Mouse (Mus musculus): ENCODE data around the gene Ddx54. TPM values are rescaled to one million over a fixed set of nuclear protein-coding genes. Genes with fewer than 3 reads are reported as not detected.

Gene Ddx54
- polyA plus RNA-seq, 1 experiment from 2014 or later = 44.6 TPM

GRCm38 (mm10) chr5:120570289-120570897 lies 42.1 kb upstream of the Ddx54 start:
- Histone ChIP-seq H3K27me3 (no peaks in the 10 kb centered on the region), H3K9me3 (no peaks in the 10 kb centered on the region), H3K4me1 (replicated peaks) (peaks cover 80% of the 10 kb centered on the region), H3K9ac (no peak overlapping the region), H3K36me3 (no peaks in the 10 kb centered on the region), H3K27ac (replicated peaks) (peak overlapping the region; percentile 71), H3K4me3 (no peak overlapping the region), H3K4me2 (no peak overlapping the region)
- WGBS = 74% methylated on average over 11 of the region's 11 CpGs
- ATAC-seq (ENCODE audit: low read depth) = no peak

DNA sequence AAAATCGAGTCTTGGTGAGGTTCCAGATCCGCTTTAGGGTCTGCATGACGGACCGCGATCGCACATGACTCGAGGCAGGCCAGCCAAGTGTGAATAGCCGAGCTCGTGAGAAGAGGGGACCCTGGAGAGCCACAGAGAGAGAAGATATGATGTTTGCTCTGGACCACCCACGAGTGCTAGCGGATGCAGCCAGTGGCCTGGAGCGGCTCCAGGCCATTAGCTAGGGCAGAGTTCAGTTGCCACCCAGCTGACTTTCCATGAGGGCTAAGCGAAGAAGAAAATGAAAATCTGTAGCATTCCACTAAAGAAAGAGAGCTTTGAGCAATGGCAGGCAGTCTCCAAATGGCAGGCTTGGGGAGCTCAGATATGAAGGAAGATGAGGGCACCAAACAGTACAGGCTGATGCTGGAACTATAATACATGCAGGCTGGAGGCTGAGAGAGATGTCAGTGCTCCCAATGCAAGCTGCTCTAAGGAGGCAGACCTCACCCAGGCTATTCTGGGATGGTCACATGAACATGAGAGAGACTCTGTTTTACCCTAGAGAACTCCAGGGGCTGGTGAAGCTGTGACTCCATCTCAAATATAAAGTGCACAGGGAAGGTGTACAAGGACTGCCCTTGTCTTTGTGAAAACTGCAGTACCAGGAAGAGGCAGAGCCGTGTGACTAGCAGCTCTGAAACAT lies 41.3 kb upstream of the Ddx54 start:
- peak overlapping the region; percentile 71 for H3K27ac ChIP-seq (replicated peaks)

GRCm38 (mm10) chr5:120574469-120575063 lies 38.0 kb upstream of the Ddx54 start:
- no peak overlapping the region for H3K27ac ChIP-seq (replicated peaks)

More for the DNA sequence above, 41.3 kb upstream of the Ddx54 start:
- 25% methylated on average over 14 of the region's 14 CpGs for WGBS
- H3K4me1 ChIP-seq (replicated peaks) = peaks cover 72% of the 10 kb centered on the region
- 0 out of 2 replicates have a peak overlapping the region, but pooled peaks have one; percentile 1 for H3K9ac ChIP-seq
- no peaks in the 10 kb centered on the region for H3K9me3 ChIP-seq
- H3K4me3 ChIP-seq = no peak overlapping the region
- no peaks in the 10 kb centered on the region for H3K36me3 ChIP-seq
- 0 out of 2 replicates have a peak overlapping the region, but pooled peaks have one; percentile 1 for H3K4me2 ChIP-seq
- H3K27me3 ChIP-seq = no peaks in the 10 kb centered on the region
- ATAC-seq (ENCODE audit: low read depth) = no peak

DNA sequence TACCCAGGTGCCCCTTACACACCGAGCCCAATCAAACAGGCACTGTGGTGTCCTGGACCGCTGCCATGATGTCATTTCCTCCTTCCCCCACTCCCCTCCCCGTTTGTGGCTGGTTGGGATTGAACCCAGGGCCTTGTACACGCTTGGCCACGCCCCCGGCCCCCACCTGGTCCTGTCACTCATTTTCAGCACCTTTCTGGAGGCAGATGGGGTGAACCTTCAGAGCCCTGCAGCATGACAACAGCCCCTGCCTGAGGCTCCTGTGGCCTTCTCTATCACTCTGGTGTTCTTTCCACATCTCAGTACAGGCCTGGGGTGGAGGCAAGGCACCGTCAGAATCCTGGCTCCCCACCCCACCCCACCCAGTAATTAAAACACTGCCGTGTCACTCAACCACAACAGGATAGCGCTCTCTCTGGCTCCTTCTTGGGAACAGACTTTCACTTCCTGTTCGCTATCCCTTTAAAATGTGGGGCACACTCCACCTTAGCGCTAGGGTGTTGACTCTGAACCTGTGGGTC lies 35.7 kb upstream of the Ddx54 start:
- Histone ChIP-seq H3K9ac (no peak overlapping the region), H3K9me3 (no peaks in the 10 kb centered on the region), H3K4me1 (replicated peaks) (peaks cover 66% of the 10 kb centered on the region), H3K36me3 (peaks cover 6% of the 10 kb centered on the region; the same call in 1 of the 2 replicates), H3K4me2 (no peak overlapping the region), H3K27ac (replicated peaks) (0 out of 2 replicates have a peak overlapping the region, but pooled peaks have one; percentile 2), H3K4me3 (no peak overlapping the region), H3K27me3 (no peaks in the 10 kb centered on the region)
- ATAC-seq (ENCODE audit: low read depth) = no peak
- WGBS = 79% methylated on average over 11 of the region's 11 CpGs

More at GRCm38 (mm10) chr5:120574469-120575063, 38.0 kb upstream of the Ddx54 start:
- Histone ChIP-seq H3K4me2 (no peak overlapping the region), H3K9ac (no peak overlapping the region), H3K4me3 (no peak overlapping the region), H3K27me3 (no peaks in the 10 kb centered on the region), H3K36me3 (no peaks in the 10 kb centered on the region), H3K9me3 (no peaks in the 10 kb centered on the region), H3K4me1 (replicated peaks) (peaks cover 66% of the 10 kb centered on the region)
- 72% methylated on average over 10 of the region's 10 CpGs for WGBS
- no peak for ATAC-seq (ENCODE audit: low read depth)

- Histone ChIP-seq H3K4me2 (no peak overlapping the region), H3K9me3 (no peaks in the 10 kb centered on the region), H3K4me1 (replicated peaks) (peaks cover 65% of the 10 kb centered on the region), H3K36me3 (peaks cover 11% of the 10 kb centered on the region), H3K9ac (no peak overlapping the region), H3K27ac (replicated peaks) (peak overlapping the region; percentile 85), H3K4me3 (no peak overlapping the region), H3K27me3 (no peaks in the 10 kb centered on the region)
- WGBS = 50% methylated on average over 10 of the region's 10 CpGs
- ATAC-seq (ENCODE audit: low read depth) = no peak
Observed at GRCm38 (mm10) chr5:120577935-120578441, 34.6 kb upstream of the Ddx54 start.

DNA sequence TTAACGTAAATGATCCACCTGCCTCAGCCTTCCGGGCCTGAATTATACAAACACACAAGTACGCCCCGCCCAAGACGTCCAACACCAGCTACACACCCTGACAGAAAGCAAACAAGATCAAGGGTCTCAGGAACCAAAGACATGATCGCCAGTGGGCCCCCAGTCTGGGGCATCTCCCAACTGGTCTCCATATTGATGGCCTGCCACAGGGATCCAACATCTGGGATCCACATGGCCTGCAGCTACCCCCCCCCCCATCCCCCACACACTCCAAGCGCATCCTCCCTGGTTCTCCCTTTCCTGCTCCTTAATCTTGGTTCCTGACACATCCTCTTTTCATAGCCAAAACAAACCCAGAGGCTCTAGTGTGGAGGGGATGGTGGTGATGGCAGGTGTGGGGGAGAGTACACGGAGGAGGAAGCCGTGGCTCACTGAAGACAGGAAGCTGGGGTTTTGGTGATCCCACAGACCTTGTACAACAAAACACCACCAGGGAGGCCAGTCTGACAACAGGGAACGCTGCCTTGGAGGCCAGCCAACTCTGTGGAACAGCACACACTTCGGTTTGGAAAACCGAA lies 33.9 kb upstream of the Ddx54 start:
- Histone ChIP-seq H3K27ac (replicated peaks) (peak overlapping the region; percentile 85), H3K36me3 (peaks cover 17% of the 10 kb centered on the region), H3K4me3 (no peak overlapping the region), H3K27me3 (no peaks in the 10 kb centered on the region), H3K4me2 (no peak overlapping the region), H3K9ac (peak overlapping the region; percentile 19; the same call in 1 of the 2 replicates), H3K9me3 (no peaks in the 10 kb centered on the region), H3K4me1 (replicated peaks) (peaks cover 71% of the 10 kb centered on the region)
- no peak for ATAC-seq (ENCODE audit: low read depth)
- WGBS = 48% methylated on average over 12 of the region's 12 CpGs

DNA sequence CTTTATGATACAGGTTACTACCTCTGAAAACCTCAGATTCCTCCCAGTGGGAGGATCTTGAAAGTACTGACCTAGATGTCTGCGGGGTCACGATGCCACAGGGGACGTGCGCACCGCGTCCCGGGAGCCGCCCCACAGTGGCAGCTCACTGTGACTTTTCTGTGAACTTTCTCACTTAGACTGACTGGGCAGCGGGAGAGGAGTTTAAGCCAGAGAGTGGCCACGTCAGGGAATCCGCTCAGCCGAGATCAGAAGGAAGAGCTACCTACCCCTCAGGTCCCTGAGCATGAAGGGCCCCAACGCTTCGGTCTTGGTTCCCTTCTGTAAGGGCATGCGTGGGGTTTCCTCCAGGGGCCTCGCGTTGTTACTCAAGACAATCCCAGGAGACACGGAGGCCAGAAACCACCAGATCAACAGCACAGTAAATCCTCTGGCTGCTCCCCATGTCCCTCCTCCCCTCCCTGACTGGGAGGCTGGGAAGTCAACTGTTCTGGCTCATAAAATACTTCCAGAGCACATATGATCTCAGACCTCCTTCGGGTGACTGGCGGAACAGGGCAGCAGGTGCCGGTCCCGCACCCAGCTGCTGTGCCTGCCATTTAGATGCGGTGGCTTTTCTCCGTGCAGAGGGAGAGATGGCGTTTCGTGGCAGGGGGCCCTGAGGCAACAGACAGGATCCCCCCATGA lies 33.2 kb upstream of the Ddx54 start:
- WGBS = 31% methylated on average over 26 of the region's 26 CpGs
- Histone ChIP-seq H3K4me2 (peak overlapping the region; percentile 15), H3K9ac (peak overlapping the region; percentile 31), H3K9me3 (no peaks in the 10 kb centered on the region), H3K27ac (replicated peaks) (peak overlapping the region; percentile 85), H3K4me1 (replicated peaks) (peaks cover 69% of the 10 kb centered on the region), H3K36me3 (peaks cover 25% of the 10 kb centered on the region), H3K4me3 (no peak overlapping the region), H3K27me3 (no peaks in the 10 kb centered on the region)
- peak; percentile 68 for ATAC-seq (ENCODE audit: low read depth)

DNA sequence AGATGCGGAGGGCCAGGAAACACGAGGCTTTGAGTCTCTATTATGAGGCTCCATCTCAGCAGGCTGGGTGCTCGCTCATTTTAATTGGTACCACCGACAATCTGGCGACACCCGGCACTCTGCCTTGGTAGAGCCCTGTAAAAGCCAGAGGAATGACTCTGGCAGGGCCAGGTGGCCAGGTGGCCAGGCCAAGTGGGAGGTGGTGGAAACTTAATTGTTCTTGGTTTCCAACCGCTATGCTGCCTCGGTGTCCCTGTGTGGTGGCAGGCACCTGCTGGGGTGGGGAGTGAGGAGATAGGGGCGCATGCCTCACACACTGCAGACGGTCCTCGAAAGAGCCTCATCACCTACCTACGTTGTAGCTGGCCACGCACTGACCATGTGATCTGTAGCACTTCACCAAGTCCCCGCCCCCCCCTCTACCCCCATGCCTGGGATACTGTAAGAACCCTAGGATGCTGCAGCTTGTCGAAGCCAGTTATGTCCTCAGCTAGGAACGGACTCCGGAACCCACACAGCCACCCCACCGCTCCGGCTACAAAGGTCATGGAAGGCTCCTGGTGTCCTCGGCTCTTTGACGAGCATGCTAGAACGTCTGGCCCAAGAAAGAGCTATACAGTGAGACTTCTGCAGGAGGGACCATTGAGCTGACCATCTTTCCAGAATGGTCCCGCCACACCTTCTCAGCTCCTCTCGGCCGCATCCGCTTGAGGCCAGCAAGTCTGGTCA lies 32.5 kb upstream of the Ddx54 start:
- H3K27ac ChIP-seq (replicated peaks) = peak overlapping the region; percentile 85
- H3K4me1 ChIP-seq (replicated peaks) = peaks cover 72% of the 10 kb centered on the region
- H3K36me3 ChIP-seq = peaks cover 32% of the 10 kb centered on the region
- H3K4me3 ChIP-seq = no peak overlapping the region
- H3K27me3 ChIP-seq = no peaks in the 10 kb centered on the region
- ATAC-seq (ENCODE audit: low read depth) = peak; percentile 60
- 67% methylated on average over 26 of the region's 26 CpGs for WGBS
- H3K4me2 ChIP-seq = peak overlapping the region; percentile 15
- H3K9ac ChIP-seq = peak overlapping the region; percentile 31; the same call in 1 of the 2 replicates
- no peaks in the 10 kb centered on the region for H3K9me3 ChIP-seq

GRCm38 (mm10) chr5:120582002-120582401 lies 30.5 kb upstream of the Ddx54 start:
- no peaks in the 10 kb centered on the region for H3K27me3 ChIP-seq
- 77% methylated on average over 9 of the region's 9 CpGs for WGBS
- peaks cover 32% of the 10 kb centered on the region for H3K36me3 ChIP-seq
- no peak overlapping the region for H3K4me2 ChIP-seq
- no peak overlapping the region for H3K27ac ChIP-seq (replicated peaks)
- H3K4me1 ChIP-seq (replicated peaks) = peaks cover 80% of the 10 kb centered on the region
- ATAC-seq (ENCODE audit: low read depth) = no peak
- H3K9ac ChIP-seq = no peak overlapping the region
- H3K9me3 ChIP-seq = no peaks in the 10 kb centered on the region
- no peak overlapping the region for H3K4me3 ChIP-seq

DNA sequence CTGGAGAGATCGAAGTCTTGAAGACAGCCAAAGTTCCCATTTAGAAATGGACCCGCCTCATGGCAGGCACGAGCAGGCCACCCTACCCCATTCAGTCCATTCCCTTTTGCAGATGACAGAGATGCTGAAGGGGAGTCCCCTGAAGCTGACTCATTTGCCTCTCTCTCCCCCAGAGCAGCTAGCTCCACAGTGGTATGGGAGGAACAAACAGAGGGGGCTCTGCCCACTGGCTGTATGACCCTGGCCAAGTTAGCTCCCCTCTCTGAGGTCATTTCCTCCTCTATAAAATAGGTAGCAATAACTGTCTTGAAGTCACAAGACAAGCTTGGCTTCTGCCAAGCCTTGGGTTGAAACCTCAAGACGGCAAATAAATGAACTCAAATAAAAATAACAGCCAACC lies 29.0 kb upstream of the Ddx54 start:
- Histone ChIP-seq H3K27me3 (no peaks in the 10 kb centered on the region), H3K9ac (no peak overlapping the region), H3K9me3 (no peaks in the 10 kb centered on the region), H3K27ac (replicated peaks) (no peak overlapping the region), H3K36me3 (peaks cover 32% of the 10 kb centered on the region), H3K4me2 (no peak overlapping the region), H3K4me1 (replicated peaks) (peaks cover 81% of the 10 kb centered on the region), H3K4me3 (no peak overlapping the region)
- ATAC-seq (ENCODE audit: low read depth) = no peak
- 92% methylated on average over 4 of the region's 4 CpGs for WGBS

- Histone ChIP-seq H3K27me3 (no peaks in the 10 kb centered on the region), H3K9ac (no peak overlapping the region), H3K4me1 (replicated peaks) (peaks cover 74% of the 10 kb centered on the region), H3K4me3 (no peak overlapping the region), H3K4me2 (0 out of 2 replicates have a peak overlapping the region, but pooled peaks have one; percentile 16), H3K36me3 (peaks cover 32% of the 10 kb centered on the region), H3K27ac (replicated peaks) (0 out of 2 replicates have a peak overlapping the region, but pooled peaks have one; percentile 33), H3K9me3 (no peaks in the 10 kb centered on the region)
- WGBS = 44% methylated on average over 15 of the region's 15 CpGs
- ATAC-seq (ENCODE audit: low read depth) = no peak
Observed at GRCm38 (mm10) chr5:120584968-120585367, 27.6 kb upstream of the Ddx54 start.

Data from neural tube, embryonic 13.5 days (tissue).